ENCODE assay signal across 13 mouse cellular contexts in genomic region chr12:107121990-107122389, GRCm38 (mm10).
"Had no signal": no experiment of that assay in that cellular context is flagged by ENCODE, and none has a peak within 500 bp of the region (broad histone marks: within the 10 kb centered on the region; RNA-seq: fewer than 3 reads in every experiment).

No protein-coding gene starts in this region.

- H3K4me3 ChIP-seq: layer of hippocampus, adult 2 months; liver, embryonic 15.5 days; midbrain, embryonic 15.5 days; neural tube, embryonic 12.5 days had no signal

- H3K27ac ChIP-seq: layer of hippocampus, adult 2 months; liver, embryonic 15.5 days; midbrain, embryonic 15.5 days; neural tube, embryonic 12.5 days had no signal

- H3K9me3 ChIP-seq: liver, embryonic 15.5 days; midbrain, embryonic 15.5 days; neural tube, embryonic 12.5 days had no signal

- DNase-seq: kidney, adult 18-20 months; kidney, postnatal 10 days; kidney, postnatal 4 days; left cerebral cortex, postnatal 4 days; lung, adult 2 months; lung, postnatal 36 days; retina, postnatal 1 day; right cerebral cortex, postnatal 4 days had no signal

- H3K27me3 ChIP-seq: liver, embryonic 15.5 days; midbrain, embryonic 15.5 days; neural tube, embryonic 12.5 days had no signal

- H3K4me1 ChIP-seq: liver, embryonic 15.5 days; midbrain, embryonic 15.5 days had no signal

- H3K36me3 ChIP-seq: liver, embryonic 15.5 days; midbrain, embryonic 15.5 days; neural tube, embryonic 12.5 days had no signal

- ATAC-seq: lung, postnatal 0 days; midbrain, embryonic 15.5 days had no signal
